Mouse (Mus musculus): Measurements from ENCODE around the gene H2-D1. TPM values are rescaled to one million over a fixed set of nuclear protein-coding genes. Genes with fewer than 3 reads are reported as not detected.

The H2-D1 gene
- polyA plus RNA-seq, 1 experiment from 2014 or later = 42.8 TPM

DNA sequence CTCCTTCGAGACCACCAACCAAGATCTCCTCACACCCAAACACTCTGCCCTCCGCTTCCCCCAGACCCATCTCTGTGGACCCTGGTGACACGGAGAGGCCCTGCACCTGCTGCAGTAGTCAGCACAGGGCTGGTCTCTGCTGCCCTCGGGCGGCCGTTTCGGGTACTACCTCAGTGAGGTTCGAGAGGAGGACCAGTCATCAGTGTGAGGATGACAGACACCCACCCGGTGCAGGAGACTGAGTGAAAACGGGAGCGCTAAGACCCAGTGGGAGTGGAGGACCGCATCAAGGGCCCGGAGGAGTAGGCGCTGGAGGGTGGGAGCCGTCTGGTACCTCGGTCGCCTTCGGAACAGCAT, 26.2 kb upstream of the H2-D1 start:
- 2% methylated on average over 18 of the region's 18 CpGs for WGBS
- Histone ChIP-seq H3K27ac (ENCODE audit: low read depth, low read length) (peak overlapping the region; percentile 97), H3K27me3 (ENCODE audit: control insufficient read depth, insufficient read depth, low read length) (no peaks in the 10 kb centered on the region), H3K4me3 (ENCODE audit: low read length) (peak overlapping the region; percentile 62), H3K9me3 (ENCODE audit: control insufficient read depth, low read length) (no peaks in the 10 kb centered on the region), H3K4me1 (ENCODE audit: control insufficient read depth, insufficient read depth, low read length) (peaks cover 33% of the 10 kb centered on the region), H3K36me3 (ENCODE audit: control insufficient read depth, insufficient read depth, low read length) (peaks cover under 1% of the 10 kb centered on the region; the same call in 1 of the 2 replicates), H3K4me2 (replicated peaks; ENCODE audit: low read depth, low read length) (peak overlapping the region; percentile 79), H3K9ac (ENCODE audit: low read depth, low read length) (peak overlapping the region; percentile 82)
- ATAC-seq (ENCODE audit: low FRiP score, low TSS enrichment) = peak; percentile 66

DNA sequence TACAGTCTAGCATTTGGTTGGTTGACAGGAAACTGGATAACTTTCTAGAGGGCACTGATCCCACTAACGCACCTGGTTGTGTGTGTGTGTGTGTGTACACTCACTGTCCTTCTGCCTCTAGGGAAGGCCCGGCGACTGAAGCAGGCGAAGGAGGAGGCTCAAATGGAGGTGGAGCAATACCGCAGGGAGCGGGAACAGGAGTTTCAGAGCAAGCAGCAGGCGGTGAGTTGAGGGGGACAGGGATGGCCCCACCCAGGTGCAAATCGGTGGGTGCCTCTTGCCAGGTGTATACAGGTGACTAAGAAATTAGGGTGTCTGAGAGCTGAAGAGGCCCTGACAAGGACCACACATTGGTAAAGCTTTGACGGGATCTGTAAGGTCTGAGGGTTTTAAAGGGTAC, 25.5 kb upstream of the H2-D1 start:
- Histone ChIP-seq H3K27me3 (ENCODE audit: control insufficient read depth, insufficient read depth, low read length) (no peaks in the 10 kb centered on the region), H3K4me1 (ENCODE audit: control insufficient read depth, insufficient read depth, low read length) (peaks cover 27% of the 10 kb centered on the region), H3K4me3 (ENCODE audit: low read length) (no peak overlapping the region), H3K27ac (ENCODE audit: low read depth, low read length) (no peak overlapping the region), H3K4me2 (replicated peaks; ENCODE audit: low read depth, low read length) (no peak overlapping the region), H3K9me3 (ENCODE audit: control insufficient read depth, low read length) (no peaks in the 10 kb centered on the region), H3K36me3 (ENCODE audit: control insufficient read depth, insufficient read depth, low read length) (no peaks in the 10 kb centered on the region; the same call in 1 of the 2 replicates), H3K9ac (ENCODE audit: low read depth, low read length) (no peak overlapping the region)
- 75% methylated on average over 9 of the region's 9 CpGs for WGBS
- ATAC-seq (ENCODE audit: low FRiP score, low TSS enrichment) = no peak

DNA sequence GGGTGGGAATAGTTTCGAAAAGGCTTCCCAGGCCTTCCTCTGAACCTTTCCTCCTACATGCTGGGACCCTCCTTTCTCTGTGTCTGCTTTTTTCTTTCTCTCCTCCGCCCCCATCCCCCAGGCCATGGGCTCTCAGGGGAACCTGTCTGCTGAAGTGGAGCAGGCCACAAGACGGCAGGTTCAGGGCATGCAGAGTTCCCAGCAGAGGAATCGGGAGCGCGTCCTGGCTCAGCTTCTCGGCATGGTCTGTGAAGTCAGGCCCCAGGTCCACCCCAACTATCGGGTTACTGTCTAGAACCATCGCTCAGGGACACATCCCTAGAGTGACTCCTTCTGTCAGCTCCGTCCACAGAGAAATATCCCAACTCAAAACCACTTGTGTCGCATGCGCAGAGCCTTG, 25.0 kb upstream of the H2-D1 start:
- Histone ChIP-seq H3K9me3 (ENCODE audit: control insufficient read depth, low read length) (no peaks in the 10 kb centered on the region), H3K36me3 (ENCODE audit: control insufficient read depth, insufficient read depth, low read length) (no peaks in the 10 kb centered on the region; the same call in 1 of the 2 replicates), H3K4me3 (ENCODE audit: low read length) (no peak overlapping the region), H3K27ac (ENCODE audit: low read depth, low read length) (no peak overlapping the region), H3K4me1 (ENCODE audit: control insufficient read depth, insufficient read depth, low read length) (peaks cover 22% of the 10 kb centered on the region), H3K9ac (ENCODE audit: low read depth, low read length) (no peak overlapping the region), H3K27me3 (ENCODE audit: control insufficient read depth, insufficient read depth, low read length) (no peaks in the 10 kb centered on the region), H3K4me2 (replicated peaks; ENCODE audit: low read depth, low read length) (no peak overlapping the region)
- WGBS = 82% methylated on average over 12 of the region's 12 CpGs
- ATAC-seq (ENCODE audit: low FRiP score, low TSS enrichment) = no peak

DNA sequence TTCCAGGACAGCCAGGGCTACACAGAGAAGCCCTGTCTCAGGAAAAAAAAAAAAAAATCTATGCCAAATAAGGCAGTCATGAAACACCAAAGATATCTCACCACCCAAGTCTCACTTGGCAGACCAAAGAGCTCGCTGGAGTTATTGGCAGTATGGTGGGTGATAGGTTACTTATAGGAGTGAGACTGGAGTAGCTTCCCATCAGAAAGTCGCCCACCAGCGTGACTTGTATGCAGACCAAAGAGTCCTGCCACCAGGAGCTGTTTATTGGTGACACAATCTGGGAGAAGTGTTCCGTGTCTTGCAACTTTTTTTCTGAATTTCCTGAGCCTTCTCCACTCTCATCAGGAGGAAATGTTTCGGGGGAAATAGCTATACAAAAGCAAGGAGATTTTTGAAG, 22.8 kb upstream of the H2-D1 start:
- Histone ChIP-seq H3K9me3 (ENCODE audit: control insufficient read depth, low read length) (no peaks in the 10 kb centered on the region), H3K9ac (ENCODE audit: low read depth, low read length) (no peak overlapping the region), H3K36me3 (ENCODE audit: control insufficient read depth, insufficient read depth, low read length) (peaks cover 17% of the 10 kb centered on the region), H3K27ac (ENCODE audit: low read depth, low read length) (no peak overlapping the region), H3K4me1 (ENCODE audit: control insufficient read depth, insufficient read depth, low read length) (peaks cover 22% of the 10 kb centered on the region), H3K4me3 (ENCODE audit: low read length) (no peak overlapping the region), H3K27me3 (ENCODE audit: control insufficient read depth, insufficient read depth, low read length) (no peaks in the 10 kb centered on the region), H3K4me2 (replicated peaks; ENCODE audit: low read depth, low read length) (no peak overlapping the region)
- no peak for ATAC-seq (ENCODE audit: low FRiP score, low TSS enrichment)
- WGBS = 82% methylated on average over 5 of the region's 5 CpGs

DNA sequence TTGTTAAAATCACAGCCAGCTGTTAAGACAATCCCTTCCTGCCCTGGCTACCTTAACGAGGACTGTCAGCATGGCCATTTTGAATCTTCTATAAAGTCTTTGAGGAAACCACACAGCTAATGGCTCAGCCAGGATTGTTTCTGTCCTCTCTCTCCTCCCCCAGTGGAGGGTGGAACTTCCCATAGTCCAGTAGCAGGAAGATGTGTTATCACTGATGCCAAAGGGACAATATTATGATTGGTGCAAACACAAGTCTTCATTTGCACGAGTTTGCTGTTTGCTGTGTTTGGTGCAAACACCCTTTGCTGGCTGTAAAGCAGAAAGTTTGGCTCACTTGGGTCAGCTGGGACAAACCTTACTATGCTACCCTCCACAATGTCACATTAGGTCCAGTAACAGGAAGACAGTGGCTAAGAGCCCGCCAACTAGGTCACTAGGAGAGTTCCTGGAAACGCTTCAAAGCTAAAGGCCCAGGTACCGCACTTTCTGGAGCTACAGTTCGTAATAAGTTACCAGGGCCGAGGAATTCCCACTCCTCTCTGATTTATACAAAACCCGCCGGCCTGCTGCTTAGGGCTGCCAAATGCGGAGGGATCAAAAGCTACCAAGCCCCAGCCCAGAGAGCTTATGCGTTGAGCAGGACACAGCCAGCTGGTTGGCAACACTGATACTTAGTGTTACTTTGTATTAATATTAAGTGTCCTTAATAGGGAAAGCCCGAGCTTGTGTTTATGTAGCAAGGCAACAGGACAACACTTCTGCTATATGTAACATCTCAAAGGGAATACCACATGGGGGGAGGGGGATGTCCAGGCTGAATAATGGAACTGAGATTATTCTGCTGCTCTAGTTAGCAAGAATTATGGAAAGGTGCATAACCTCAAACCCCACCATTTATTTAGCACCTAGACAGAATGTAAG, 21.9 kb upstream of the H2-D1 start:
- Histone ChIP-seq H3K36me3 (ENCODE audit: control insufficient read depth, insufficient read depth, low read length) (peaks cover 27% of the 10 kb centered on the region), H3K27ac (ENCODE audit: low read depth, low read length) (peak overlapping the region; percentile 99), H3K9me3 (ENCODE audit: control insufficient read depth, low read length) (no peaks in the 10 kb centered on the region), H3K9ac (ENCODE audit: low read depth, low read length) (peak overlapping the region; percentile 99; the same call in 1 of the 2 replicates), H3K27me3 (ENCODE audit: control insufficient read depth, insufficient read depth, low read length) (no peaks in the 10 kb centered on the region), H3K4me1 (ENCODE audit: control insufficient read depth, insufficient read depth, low read length) (peaks cover 31% of the 10 kb centered on the region), H3K4me3 (ENCODE audit: low read length) (peak overlapping the region; percentile 85), H3K4me2 (replicated peaks; ENCODE audit: low read depth, low read length) (peak overlapping the region; percentile 93)
- 0 out of 2 replicates have a peak, but pooled peaks have one; percentile 0 for ATAC-seq (ENCODE audit: low FRiP score, low TSS enrichment)
- WGBS = 30% methylated on average over 12 of the region's 12 CpGs

DNA sequence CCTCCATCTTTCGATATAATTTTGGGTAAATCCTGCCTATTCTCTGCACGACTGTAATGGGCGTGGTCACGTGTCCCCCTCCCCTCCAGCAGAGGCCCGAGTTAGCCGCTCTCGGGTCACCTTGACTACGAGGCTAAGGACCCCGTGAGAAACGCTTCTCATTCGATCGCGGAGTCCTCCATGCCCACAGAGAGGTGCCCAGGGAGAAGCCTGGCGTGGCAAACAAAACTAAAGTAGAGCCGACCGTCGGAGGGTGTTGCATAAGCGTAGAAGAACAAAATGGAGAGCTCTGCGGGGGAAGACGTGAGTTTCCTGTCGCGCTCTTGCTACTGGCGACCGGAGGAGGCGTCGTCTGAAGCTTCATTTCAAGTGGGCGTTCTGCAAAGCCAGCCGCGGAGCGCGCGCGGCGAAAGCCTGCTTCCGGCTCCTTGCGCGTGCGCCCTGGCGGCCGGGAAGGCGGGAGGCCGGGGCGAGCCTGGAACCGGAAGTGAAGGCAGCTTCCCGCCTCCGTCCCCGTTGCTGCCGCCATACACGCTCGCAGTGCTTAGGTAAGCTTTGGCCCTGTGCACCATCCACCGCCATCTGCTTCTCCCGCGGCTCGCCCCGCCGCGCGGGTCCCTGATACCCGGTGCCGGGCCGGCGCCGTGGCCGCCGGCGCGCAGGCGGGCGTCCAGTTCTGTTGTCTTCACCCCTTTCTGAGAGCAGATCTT, 21.1 kb upstream of the H2-D1 start, which contains the start of gene Ddx39b:
Gene Ddx39b, plus strand, starts transcription at position 442 of the 710 bp plus-strand sequence.
- Histone ChIP-seq H3K36me3 (ENCODE audit: control insufficient read depth, insufficient read depth, low read length) (peaks cover 35% of the 10 kb centered on the region), H3K9me3 (ENCODE audit: control insufficient read depth, low read length) (no peaks in the 10 kb centered on the region), H3K4me2 (replicated peaks; ENCODE audit: low read depth, low read length) (peak within 1 kb of the TSS; percentile 93), H3K27ac (ENCODE audit: low read depth, low read length) (peak within 1 kb of the TSS; percentile 99), H3K9ac (ENCODE audit: low read depth, low read length) (peak within 1 kb of the TSS; percentile 99), H3K4me1 (ENCODE audit: control insufficient read depth, insufficient read depth, low read length) (peaks cover 33% of the 10 kb centered on the region), H3K4me3 (ENCODE audit: low read length) (peak within 1 kb of the TSS; percentile 85), H3K27me3 (ENCODE audit: control insufficient read depth, insufficient read depth, low read length) (no peaks in the 10 kb centered on the region)
- peak; percentile 92 for ATAC-seq (ENCODE audit: low FRiP score, low TSS enrichment)
- WGBS = under 1% methylated on average over 69 of the region's 69 CpGs

DNA sequence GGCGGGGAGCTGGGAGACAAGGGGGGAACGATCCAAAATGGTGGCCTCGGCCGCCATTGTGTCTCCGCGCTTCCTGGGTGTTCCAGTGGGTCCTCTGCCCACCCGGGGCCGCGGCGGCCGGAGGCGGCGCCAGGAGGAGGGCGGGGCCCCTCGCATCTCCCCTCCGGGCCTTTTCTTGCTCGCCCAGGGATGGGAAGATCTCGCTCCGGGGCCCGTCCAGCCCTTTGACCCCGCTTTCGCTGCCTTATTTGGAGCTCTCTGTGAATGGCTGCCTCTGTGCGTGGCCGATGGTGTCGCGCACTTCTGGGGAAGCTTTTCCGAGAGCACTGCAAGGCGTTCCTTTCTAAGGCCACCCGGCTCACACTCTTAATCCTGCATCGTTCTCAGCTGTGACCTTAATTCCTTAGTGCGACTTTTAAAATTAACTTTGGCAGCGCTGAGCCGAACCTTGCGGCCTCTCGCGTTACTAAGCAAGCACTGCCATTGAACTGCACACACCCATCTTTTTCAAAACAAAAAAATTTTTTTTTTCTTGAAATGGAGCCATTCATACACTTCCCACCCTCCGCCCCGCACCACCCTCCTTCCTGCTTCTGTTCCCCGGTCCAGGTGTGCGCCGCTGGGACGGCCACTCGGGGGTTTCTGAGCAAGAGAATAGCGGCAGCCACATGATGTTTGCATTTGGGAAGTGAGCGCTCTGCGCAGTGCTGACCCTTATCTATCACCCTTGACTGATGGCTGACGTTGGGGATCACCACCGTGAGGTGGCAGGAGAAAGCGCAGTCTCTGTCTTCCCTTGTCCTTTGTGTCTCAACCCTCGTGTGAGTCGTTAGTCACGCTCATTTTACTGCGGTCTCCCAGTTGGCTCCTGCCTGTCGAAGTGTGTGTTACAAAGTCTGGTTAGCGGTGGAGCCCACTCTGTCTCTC, 20.3 kb upstream of the H2-D1 start:
- Histone ChIP-seq H3K9me3 (ENCODE audit: control insufficient read depth, low read length) (no peaks in the 10 kb centered on the region), H3K4me2 (replicated peaks; ENCODE audit: low read depth, low read length) (peak overlapping the region; percentile 93), H3K27ac (ENCODE audit: low read depth, low read length) (peak overlapping the region; percentile 99), H3K27me3 (ENCODE audit: control insufficient read depth, insufficient read depth, low read length) (no peaks in the 10 kb centered on the region), H3K9ac (ENCODE audit: low read depth, low read length) (peak overlapping the region; percentile 99), H3K4me1 (ENCODE audit: control insufficient read depth, insufficient read depth, low read length) (peaks cover 32% of the 10 kb centered on the region), H3K4me3 (ENCODE audit: low read length) (peak overlapping the region; percentile 85), H3K36me3 (ENCODE audit: control insufficient read depth, insufficient read depth, low read length) (peaks cover 43% of the 10 kb centered on the region)
- WGBS = under 1% methylated on average over 48 of the region's 55 CpGs
- peak; percentile 52 for ATAC-seq (ENCODE audit: low FRiP score, low TSS enrichment)

DNA sequence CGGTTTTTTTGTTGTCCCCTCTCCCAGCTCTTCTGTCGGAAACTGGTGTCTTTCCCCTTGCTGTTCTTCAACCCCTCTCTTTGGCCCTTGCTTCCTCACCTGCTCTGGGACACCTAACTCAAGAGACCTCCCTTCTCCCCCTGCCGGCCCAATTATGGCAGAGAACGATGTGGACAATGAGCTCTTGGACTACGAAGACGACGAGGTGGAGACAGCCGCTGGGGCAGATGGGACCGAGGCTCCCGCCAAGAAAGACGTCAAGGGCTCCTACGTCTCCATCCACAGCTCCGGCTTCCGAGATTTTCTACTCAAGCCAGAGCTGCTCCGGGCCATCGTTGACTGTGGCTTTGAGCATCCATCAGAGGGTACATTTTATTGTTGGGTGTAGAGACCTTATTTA, 19.4 kb upstream of the H2-D1 start:
- H3K4me1 ChIP-seq (ENCODE audit: control insufficient read depth, insufficient read depth, low read length) = peaks cover 39% of the 10 kb centered on the region
- H3K9ac ChIP-seq (ENCODE audit: low read depth, low read length) = peak overlapping the region; percentile 99
- 1% methylated on average over 16 of the region's 16 CpGs for WGBS
- H3K4me2 ChIP-seq (replicated peaks; ENCODE audit: low read depth, low read length) = peak overlapping the region; percentile 93
- no peaks in the 10 kb centered on the region for H3K27me3 ChIP-seq (ENCODE audit: control insufficient read depth, insufficient read depth, low read length)
- peaks cover 51% of the 10 kb centered on the region for H3K36me3 ChIP-seq (ENCODE audit: control insufficient read depth, insufficient read depth, low read length)
- peak overlapping the region; percentile 85 for H3K4me3 ChIP-seq (ENCODE audit: low read length)
- ATAC-seq (ENCODE audit: low FRiP score, low TSS enrichment) = no peak
- H3K9me3 ChIP-seq (ENCODE audit: control insufficient read depth, low read length) = no peaks in the 10 kb centered on the region
- H3K27ac ChIP-seq (ENCODE audit: low read depth, low read length) = peak overlapping the region; percentile 99

Data from kidney, embryonic 14.5 days (tissue).